Mouse (Mus musculus) embryo, embryonic 10.5 days (tissue): ENCODE data around the gene Srrt.
"Not testable (repeated sequence)": the region's sequence is repeated elsewhere in the genome, so short reads cannot be mapped to it uniquely, and the experiment has no call there.

Experiments
- DNase-seq: peaks from one replicate; pipeline ENCODE4 v3.0.0-alpha.2; 2015; ENCODE audit warnings: low spot score

Gene Srrt

GRCm38 (mm10) chr5:137295712-137296111 is 11.8 kb downstream of the Srrt start:
- no peak for DNase-seq

GRCm38 (mm10) chr5:137295296-137295695 is 12.2 kb downstream of the Srrt start:
- no peak for DNase-seq

GRCm38 (mm10) chr5:137294744-137295093 is 12.8 kb downstream of the Srrt start:
- DNase-seq, result no peak

GRCm38 (mm10) chr5:137293839-137294743 is 13.4 kb downstream of the Srrt start, which contains the start of gene Ufsp1:
Ufsp1 (plus strand) TSS chr5:137294629.
- peak; percentile 97 for DNase-seq

- peak; percentile 72 for DNase-seq
Observed at GRCm38 (mm10) chr5:137293282-137293681, 14.2 kb downstream of the Srrt start.

- no peak for DNase-seq
Observed at GRCm38 (mm10) chr5:137291381-137291926, 16.0 kb downstream of the Srrt start.

GRCm38 (mm10) chr5:137290677-137291076 is 16.8 kb downstream of the Srrt start:
- peak; percentile 69 for DNase-seq

- no peak for DNase-seq
Observed at GRCm38 (mm10) chr5:137289591-137290365, 17.7 kb downstream of the Srrt start.

GRCm38 (mm10) chr5:137288999-137289470 is 18.4 kb downstream of the Srrt start:
- DNase-seq, result peak; percentile 77

- DNase-seq, result no peak
Observed at GRCm38 (mm10) chr5:137287953-137288743, 19.3 kb downstream of the Srrt start.

GRCm38 (mm10) chr5:137287032-137287952 is 20.2 kb downstream of the Srrt start, which contains the start of gene Ache:
Ache (plus strand) TSS chr5:137287519.
- DNase-seq, result peak; percentile 76

- DNase-seq, result peak; percentile 93
Observed at GRCm38 (mm10) chr5:137286655-137287031, 20.8 kb downstream of the Srrt start.

GRCm38 (mm10) chr5:137285986-137286385 is 21.5 kb downstream of the Srrt start:
- DNase-seq, result no peak

GRCm38 (mm10) chr5:137285045-137285444 is 22.4 kb downstream of the Srrt start:
- no peak for DNase-seq

- not testable (repeated sequence) for DNase-seq
Observed at GRCm38 (mm10) chr5:137284411-137284810, 23.1 kb downstream of the Srrt start.

- peak; percentile 69 for DNase-seq
Observed at GRCm38 (mm10) chr5:137277360-137278342, 29.8 kb downstream of the Srrt start.

- DNase-seq, result no peak
Observed at GRCm38 (mm10) chr5:137268131-137268910, 39.2 kb downstream of the Srrt start.

- no peak for DNase-seq
Observed at GRCm38 (mm10) chr5:137264787-137265186, 42.7 kb downstream of the Srrt start.
